14 mouse cellular contexts compared by ENCODE assay signal in the genomic region with DNA sequence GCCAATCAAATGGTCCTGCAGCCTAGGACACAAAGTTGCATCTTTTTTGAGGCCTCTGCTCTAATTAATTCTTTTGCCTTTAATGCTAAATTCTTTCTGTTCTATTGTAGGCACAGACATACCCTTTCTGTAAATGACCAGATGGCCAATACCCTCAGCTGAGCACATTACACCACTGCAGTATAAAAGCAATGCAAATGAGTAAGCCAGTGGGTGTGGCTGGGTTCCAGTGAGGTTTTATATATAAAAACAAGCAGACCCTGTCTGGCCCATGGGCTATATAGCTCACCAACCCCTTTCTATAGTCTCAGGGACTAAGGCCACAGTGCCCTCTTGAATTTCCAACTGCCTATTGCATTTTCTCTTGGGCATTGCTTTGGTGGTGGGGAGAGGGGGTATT. TPM values are rescaled to one million over a fixed set of nuclear protein-coding genes. Genes with fewer than 3 reads are reported as not detected.
"Had no signal": no experiment of that assay in that cellular context is flagged by ENCODE, and none has a peak within 500 bp of the region (broad histone marks: within the 10 kb centered on the region; RNA-seq: fewer than 3 reads in every experiment).

No protein-coding gene starts in this region.

RNA-seq across cellular contexts. Expression of a gene that starts 41.7 kb away (rescaled TPM):
- polyA plus RNA-seq: neural tube, embryonic 12.5 days; neural tube, embryonic 13.5 days; neural tube, embryonic 14.5 days; neural tube, embryonic 15.5 days; small intestine, adult 2 months; spleen, adult 2 months; stomach, embryonic 14.5 days; stomach, embryonic 15.5 days; stomach, embryonic 16.5 days; stomach, postnatal 0 days; testis, adult 2 months; thymus, adult 2 months; thymus, postnatal 0 days; urinary bladder, adult 2 months had no signal
